Mouse (Mus musculus): Measurements from ENCODE around the gene Naaladl1.

Naaladl1 gene

DNA sequence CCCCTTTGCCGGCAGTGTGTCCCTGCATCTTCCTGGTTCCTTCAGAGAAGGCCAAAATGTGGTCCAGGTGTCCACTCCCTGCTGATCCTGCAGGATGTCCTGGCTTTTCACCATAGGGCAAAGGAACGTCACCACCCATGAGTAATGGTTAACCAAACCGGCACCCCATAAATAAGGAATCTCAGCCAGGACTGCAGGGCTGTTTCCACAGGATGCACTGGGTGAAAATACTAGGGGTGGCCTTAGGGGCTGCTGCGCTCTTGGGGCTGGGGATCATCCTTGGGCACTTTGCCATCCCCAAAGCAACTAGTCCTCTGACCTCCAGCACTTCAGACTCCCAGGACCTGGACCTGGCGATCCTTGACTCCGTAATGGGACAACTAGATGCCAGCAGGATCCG is at the start of gene Naaladl1:
Gene Naaladl1, plus strand, starts transcription at position 197 of the 400 bp plus-strand sequence.
- DNase-seq (ENCODE audit: low spot score in 2 of 2) = no peak

DNA sequence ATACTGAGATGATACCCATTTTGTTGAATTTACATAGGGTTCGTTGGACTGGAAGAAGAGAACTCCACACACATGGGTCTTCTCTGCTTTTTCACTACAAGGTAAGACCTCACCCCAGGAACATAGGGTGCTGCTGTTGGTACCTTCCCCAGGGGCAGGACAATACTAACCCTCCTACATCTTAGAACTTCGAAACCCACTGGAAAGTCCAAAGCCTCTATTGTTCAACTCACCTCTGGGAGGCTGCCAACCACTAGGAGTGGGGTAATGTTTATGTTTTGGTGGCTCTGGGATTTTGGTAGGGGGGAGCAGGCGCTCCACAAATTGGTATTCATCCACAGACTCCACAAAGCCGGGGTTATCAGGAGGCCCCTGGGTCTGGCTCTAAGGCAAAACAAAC is 48.9 kb upstream of the Naaladl1 start:
- no peak for DNase-seq (ENCODE audit: low spot score in 2 of 2)

DNA sequence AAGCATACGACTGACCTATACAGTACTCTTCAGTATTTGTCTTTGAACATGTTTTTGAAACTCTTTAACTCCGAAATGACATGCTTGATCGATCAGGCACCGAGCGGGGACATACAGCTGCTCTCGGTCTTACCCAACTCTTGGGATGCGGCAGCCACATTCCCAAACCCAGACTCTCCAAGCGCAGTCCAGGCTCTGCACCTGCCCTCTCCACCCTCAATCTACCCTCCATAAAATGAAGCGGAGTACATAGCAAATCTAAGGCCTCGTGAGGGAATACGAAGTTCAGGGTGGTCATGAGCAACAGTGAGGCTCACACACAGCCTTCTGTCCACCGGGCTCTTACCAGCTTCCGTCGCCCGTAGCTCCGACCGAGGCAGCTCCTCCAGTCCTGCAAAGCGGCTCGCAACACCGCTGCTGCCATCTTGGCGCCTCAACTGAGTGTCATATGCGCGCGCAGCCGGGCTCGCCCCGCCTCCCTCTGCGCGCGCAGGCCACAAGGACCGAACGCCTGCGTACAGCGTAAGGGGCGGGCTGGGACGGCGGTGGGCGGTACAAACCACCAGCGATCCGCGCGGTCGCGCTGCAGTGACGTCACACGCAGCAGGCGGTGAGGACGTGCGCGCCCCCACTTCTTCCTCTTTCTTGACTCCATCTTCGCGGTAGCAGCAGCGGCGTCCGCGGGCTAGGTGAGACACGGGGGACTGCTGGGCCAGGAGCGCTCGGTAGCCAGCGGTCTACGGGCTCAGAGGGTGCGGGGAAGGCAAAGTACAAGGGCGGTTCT is 48.1 kb upstream of the Naaladl1 start, which contains the start of the genes Mrpl49 and Fau:
Gene Mrpl49, minus strand, starts transcription at position 473 of the 784 bp plus-strand sequence.
Gene Fau, plus strand, starts transcription at position 532 of the 784 bp plus-strand sequence.
- peak; percentile 99 for DNase-seq (ENCODE audit: low spot score in 2 of 2)

DNA sequence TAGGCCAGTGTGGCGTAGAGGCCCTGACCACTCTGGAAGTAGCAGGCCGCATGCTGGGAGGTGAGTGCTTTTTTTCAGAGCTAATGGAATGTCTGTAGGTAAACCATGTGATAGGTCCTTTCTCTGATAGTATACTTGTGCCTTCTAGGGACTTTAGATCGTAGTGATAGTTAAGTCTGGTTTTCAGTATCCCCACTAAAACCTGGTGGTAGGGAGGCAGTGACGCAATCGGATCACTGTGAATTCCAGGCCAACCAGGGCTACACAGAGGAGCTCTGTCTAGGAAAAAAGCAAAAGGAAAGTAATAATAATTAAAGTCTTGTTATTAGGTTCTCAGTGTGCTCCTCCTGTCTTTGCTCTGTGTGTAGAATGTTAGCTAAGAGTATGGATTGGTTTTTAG is 47.1 kb upstream of the Naaladl1 start:
- DNase-seq (ENCODE audit: low spot score in 2 of 2) = no peak

DNA sequence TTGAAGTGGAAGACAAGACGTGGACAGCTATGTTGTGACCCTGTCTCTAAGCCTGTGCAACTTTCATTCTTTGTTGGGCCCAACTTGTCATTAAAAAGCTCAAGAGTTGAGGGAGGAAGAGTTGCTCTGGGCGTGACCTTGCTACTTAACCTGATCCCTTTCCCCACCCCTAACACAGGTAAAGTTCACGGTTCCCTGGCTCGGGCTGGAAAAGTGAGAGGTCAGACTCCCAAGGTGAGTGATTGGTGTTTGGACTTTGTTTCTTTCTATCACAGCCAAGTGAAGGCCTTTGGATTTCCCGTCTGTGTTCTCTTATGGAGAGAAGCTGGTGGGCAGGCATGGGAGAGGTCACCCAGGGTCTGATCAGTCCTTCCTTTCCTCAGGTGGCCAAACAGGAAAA is 46.6 kb upstream of the Naaladl1 start:
- DNase-seq (ENCODE audit: low spot score in 2 of 2) = no peak

DNA sequence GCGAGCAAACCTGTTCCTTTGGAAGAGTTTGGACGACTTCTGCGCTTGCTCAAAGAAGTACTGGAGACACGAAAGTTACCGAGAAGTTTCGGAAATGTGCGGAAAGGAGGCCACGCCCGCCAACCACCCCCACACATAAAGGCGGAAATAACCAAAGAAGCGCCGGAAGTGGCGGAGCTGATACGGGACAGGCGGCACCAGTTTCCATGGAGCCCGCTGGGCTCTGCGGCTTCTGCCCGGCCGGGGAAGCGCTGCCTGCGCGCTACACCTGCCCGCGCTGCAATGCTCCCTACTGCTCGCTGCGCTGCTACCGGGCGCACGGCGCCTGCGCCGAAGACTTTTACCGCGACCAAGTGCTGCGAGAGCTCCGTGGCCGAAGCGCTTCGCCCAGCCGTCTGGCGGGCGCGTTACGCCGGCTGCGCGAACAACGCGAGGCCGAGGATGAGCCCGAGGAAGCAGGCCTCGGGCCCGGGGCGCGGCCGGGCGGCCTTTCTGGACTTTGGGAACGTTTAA is 44.5 kb upstream of the Naaladl1 start, which contains the start of gene Znhit2:
Gene Znhit2, plus strand, starts transcription at position 172 of the 513 bp plus-strand sequence.
- peak; percentile 93 to 97 for DNase-seq (ENCODE audit: low spot score in 2 of 2)

DNA sequence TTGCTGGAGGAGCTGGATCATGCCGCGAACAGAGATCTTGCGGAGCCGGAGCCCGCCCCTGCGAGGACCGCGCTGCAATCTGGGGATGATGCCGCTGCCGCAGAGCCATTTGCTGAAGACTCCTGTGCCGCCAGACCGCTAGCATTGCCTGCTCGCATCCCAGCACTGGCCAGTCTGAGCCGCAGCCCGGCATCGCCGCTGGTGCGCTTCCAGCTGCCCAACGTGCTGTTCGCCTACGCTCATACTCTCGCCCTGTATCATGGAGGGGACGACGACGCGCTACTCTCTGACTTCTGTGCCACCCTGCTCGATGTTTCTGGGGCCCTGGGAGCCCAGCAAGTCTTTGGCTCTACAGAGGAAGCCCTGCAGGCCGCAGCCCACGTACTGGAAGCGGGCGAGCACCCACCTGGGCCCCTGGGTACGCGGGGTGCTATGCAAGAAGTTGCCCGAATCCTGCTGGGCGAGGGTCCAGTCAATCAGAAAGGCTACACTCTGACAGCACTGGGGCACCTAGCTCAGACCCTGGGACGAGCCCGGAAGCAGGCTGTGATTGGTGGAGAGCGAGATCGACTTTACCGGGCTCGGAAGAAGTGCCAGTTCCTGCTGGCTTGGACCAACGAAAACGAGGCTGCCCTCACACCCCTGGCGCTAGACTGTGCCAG is 43.8 kb upstream of the Naaladl1 start:
- DNase-seq (ENCODE audit: low spot score in 2 of 2) = peak; percentile 36 to 39

DNA sequence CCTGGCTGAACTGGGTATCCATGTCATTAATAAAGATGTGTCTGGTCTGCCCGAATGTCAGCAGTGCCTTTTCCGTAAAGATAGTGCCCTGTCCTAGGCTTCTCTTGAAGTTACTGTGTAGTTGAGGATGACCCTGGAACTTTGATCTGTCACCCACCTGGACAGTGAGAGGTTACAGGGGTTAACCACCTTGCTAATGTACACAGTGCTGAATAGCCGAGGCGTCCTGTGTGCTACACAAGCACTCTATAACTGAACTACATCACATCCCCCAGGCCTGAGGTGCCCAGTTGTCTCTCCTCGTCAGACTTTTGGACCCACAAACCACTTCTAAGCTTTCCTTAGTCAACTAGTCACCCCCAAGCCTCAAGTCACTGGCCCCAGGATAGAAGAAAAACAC is 43.2 kb upstream of the Naaladl1 start:
- no peak for DNase-seq (ENCODE audit: low spot score in 2 of 2)

DNA sequence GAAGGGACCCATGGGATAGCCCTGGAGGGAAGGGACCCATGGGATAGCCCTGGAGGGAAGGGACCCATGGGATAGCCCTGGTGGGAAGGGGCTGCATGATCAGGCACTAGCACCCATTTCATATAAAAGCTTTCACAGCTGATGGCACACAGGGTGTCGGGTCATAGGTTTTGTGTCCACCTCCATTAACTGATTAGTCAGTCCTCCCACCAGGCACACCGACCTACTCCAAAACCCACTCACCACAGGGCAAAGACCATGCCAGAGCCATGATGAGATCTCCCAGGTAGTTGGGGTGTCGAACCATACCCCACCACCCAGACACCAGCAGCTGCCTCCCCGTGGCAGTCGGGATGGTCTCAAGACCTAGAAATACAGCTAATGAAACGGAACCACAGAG is 42.5 kb upstream of the Naaladl1 start:
- DNase-seq (ENCODE audit: low spot score in 2 of 2) = no peak

DNA sequence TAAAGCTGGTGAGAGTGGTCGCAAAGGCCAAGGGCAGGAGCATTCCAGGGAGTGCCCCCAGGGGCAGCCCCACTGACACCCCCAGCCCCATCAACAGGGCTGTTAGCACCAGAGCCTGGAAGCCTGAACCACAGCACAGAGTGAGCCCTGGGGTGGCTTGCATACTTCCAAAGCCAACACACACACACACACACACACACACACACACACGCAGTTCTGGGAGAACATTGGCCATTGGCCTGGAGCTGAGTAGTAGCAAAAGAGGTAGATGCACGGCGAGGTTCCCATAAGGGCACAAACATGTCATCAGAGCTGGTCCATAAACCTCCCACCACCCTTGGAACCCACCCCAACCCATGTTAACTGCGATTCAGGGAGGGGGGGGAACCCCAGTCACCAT is 39.0 kb upstream of the Naaladl1 start:
- no peak for DNase-seq (ENCODE audit: low spot score in 2 of 2)

DNA sequence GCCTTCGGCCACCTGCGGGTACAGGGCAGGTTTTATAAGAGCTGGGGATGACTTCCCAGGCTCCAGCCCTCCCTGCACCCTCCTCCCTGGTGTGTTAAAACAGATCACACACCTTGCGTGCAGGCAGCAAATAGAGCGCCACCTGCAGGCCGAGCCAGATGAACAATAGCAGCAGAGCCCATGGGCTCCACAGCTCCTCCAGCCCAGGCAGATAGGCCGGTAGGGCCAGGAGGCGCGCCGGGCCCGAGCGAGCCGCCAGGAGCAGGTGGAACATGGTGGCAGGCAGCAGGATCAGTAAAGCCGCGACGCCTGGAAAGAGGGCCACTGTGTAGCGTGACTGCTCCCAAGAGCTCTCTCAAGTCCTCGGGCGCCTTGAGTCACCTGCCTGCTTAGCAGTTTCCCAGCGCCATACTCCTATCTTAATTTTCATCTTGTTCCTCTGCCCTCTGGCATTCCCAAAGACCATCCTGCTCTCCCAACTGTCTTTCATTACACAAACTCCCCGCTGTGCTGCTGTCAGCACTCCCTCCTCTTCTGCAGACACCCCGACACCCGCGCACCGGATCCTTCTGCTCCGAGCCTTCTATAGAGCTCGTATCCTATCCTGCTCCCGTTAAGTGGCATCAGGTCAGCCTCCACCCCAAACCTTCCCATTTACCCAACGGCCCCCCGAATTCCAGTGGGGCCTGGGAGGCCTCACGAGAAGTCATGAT is 38.4 kb upstream of the Naaladl1 start:
- peak; percentile 78 to 87 for DNase-seq (ENCODE audit: low spot score in 2 of 2)

DNA sequence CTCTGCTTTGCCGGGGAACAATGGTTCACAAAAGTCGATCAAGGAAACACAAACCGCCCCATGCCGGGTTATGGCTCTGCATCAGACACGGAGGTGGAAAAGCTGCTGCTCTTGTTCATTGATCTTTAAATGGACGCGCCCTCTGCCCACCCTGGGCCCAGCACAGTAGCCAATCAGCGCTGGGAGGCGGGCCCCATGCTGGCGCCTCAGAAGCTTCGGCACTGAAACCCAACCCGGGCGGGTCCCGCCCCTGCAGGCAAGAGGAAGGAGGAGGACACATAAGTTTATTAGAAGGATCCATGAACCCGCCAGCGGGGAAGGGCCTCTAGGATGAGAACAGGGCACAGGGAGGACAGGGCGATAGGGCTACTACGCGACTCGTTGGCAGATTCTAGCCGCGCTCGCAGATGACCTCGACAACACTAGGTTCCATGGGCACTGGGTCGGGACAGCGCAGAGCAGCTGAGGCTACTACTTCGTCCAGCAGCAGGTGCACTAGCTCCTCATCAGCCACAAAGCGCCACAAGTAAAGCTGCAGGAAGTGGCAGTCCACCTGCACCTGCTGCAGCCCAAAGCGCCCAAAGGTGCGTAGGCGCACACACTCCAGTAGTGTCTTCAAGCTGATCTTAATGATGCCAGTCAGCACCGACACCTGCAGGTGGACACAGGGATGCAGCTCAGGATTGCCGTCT is 37.7 kb upstream of the Naaladl1 start, which contains the start of gene Tm7sf2:
Gene Tm7sf2, minus strand, starts transcription at position 650 of the 692 bp plus-strand sequence.
- DNase-seq (ENCODE audit: low spot score in 2 of 2) = peak; percentile 77 to 87

DNA sequence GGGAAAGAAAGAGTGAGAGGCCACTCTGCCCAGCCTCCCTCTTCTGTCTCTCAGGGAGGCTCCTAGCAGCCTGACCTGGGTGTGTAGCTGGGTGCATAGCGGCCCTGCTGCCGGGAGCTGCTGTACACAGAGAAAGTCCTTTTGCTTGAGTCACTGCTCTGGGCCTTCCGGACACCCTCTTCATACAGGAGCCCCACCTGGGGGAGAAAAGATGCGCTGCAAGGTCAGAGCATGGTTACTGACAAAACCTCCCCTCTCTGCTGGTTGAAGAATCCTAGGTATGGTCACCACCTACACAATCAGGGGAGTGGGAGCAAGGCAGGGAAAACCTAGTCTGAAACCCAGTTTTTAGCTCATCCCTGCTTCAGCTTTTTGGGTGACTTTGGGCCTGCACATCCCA is 36.6 kb upstream of the Naaladl1 start:
- no peak for DNase-seq (ENCODE audit: low spot score in 2 of 2)

DNA sequence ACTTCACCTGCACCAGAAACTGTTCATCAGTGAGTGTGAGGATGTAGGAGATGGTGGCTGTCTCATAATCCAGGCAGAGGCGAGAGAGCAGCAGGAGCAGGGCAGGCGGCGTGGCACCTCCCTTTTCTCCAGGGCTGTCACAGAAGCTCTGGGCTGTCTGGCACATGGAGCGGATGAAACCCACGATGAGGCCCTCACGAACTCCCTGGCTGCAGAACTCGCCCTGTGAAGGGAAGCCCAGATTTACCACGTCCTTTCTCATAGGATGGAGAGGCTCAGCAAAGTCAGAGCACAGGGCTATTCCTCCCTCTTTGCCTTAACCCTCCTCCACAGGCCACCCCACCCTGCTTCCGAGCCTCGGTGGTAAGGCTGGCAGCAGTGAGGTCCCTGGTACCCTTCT is 35.7 kb upstream of the Naaladl1 start:
- DNase-seq (ENCODE audit: low spot score in 2 of 2) = no peak

DNA sequence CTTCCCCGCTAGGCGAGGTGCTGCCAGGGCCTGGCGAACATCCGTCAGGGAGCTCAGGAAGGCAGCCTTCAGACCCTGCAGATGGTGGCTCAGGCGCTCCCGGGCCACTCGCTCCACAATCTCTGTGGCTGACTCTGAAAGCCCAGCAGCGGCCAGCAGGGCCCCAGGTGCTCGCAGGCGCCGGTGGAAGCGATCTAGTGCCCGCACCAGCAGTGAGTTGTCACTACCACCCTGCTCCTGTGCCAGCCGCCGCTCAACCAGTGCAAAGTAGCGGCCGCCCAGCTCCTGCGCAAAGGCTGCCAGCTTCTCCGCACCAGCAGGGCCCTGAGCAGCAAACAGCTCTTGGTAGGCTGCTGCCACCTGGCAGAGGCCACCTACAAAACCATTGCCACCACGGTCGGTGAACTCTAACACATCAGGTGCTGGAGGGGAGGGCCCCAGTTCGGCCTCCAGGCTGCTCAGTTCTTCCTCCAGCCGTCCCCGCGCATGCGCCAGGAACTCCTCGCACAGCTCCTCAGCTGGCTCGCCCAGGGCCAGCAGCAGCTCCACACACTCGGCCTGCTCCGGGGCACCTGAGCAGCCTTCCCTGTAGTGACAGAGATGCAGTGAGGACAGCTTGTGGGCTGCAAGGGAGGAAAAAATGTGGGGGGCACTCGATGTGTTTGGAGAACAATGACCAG is 34.9 kb upstream of the Naaladl1 start:
- DNase-seq (ENCODE audit: low spot score in 2 of 2) = no peak

DNA sequence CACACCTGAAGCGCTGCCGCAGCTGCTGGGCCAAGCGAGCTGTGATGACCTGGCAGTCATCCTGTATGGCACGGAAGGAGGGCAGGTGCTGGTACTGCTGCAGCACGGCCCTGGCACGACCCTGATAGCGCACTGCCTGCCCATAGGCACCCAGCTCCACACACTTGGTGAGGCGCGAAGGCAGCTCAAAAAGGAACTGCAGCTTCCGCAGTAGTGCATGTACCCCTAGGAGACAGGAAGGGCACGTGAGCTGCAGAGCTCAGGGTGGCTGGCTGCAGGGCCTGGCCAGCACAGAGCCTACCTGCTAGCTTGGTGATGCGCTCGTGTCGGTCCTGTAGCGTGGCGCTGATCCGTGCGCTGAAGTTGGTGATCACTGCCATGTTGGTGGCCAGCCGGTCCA is 34.3 kb upstream of the Naaladl1 start:
- no peak for DNase-seq (ENCODE audit: low spot score in 2 of 2)

DNA sequence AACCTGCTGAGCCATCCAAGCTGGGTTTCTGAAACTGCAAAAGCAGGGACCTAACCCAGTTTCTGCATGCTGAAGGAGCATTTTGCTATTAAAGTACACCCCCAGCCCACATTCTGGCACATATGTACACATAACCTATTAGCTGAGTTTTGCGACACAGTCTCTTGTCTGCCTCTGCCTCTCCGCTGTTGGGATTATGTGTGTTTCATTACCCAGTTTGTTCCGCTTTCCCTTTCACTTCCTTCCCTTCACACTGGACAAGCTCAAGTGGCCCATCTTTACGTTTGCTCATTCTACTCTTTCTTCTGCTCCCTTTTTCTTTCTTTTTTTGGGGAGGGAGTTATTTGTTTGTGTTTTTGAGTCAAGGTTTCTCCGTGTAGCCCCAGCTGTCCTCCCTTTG is 31.7 kb upstream of the Naaladl1 start:
- no peak for DNase-seq (ENCODE audit: low spot score in 2 of 2)

DNA sequence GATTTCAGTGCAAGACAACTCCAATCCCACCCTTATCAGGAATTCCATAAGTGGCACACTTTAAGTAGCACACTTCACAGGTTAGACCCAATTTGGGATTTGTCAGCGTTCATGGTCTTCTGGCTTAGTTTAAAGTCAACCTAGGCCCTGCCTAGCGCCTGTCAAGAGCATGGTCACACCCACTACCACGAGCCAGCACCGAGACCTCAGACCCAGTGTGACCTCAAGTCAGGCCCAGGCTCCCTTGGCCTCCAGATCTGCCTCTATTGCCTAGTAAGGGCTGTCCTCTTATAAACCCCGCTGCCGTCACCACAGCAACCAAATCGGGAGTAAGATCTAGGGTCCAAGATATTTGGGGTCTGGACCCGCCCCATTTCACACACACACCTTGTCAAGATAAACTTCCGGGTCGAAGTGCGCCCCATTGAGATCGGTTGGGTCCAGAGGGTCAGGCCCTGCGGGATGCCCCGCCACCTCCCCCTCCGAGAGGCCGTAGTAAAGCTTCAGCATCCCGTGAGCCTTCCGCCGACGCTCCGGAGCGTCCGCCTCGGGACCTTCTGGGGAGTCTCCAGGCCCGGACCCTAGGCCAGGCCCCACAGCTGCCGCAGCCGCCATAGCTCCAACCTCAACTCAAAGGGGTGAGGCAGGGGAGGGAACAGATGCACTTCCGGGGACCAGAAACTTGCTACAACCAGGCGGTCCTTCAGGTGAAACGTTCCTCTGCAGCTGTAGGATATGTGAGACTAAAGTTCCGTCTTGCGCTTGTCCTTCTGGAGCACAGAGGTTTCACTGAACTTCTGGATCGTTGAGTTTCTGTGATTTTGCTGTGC is 28.8 kb upstream of the Naaladl1 start, which contains the start of gene Vps51:
Gene Vps51, minus strand, starts transcription at position 668 of the 830 bp plus-strand sequence.
- peak; percentile 89 to 93 for DNase-seq (ENCODE audit: low spot score in 2 of 2)

DNA sequence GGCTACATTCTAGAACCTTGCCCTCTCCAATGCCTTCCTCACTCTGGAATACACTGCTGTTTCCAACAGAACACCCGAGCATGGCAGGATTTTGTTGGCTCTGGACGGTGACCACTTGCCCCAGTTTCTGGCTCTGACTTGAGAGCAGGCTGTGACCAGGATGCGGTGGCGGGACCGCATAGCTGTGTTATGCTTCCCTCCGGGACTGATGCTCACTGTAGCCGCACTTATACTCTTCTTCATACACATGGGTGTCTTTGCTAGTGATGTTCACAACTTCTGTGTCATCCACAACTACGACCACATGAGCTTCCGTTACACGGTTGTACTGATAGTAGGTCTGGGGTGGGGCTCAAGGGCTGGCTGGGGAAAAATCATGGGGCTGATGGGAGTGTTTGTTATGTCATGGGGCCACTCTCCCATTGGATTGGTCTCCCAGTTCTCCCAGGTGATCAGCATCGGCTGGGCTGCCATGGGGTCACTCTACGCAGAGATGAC is 25.6 kb upstream of the Naaladl1 start, which contains the start of gene Tmem262:
Gene Tmem262, plus strand, starts transcription at position 51 of the 498 bp plus-strand sequence.
- no peak for DNase-seq (ENCODE audit: low spot score in 2 of 2)

DNA sequence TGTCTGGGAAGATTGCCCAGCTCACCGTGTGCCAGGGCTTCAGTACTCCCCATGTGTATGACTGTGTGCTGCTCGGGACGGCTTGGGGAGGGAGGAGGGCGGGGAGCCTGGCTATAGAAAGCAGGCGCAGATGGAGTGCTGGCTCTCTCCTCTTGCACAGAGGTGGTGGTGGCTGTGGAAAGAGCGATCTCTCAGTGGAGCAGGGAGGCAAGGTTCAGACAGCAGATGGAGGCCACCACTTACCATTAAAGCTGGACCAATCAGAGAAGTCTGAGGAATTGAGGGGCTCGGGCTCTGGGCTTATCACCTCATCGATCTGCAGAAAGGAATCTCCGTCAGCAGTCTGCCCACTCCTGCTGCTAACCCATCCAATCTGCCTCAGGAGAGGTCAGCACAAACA is 23.4 kb upstream of the Naaladl1 start, which contains the start of gene Gm28374:
Gene Gm28374, minus strand, starts transcription at position 101 of the 400 bp plus-strand sequence.
- DNase-seq (ENCODE audit: low spot score in 2 of 2) = no peak

Data from frontal cortex, postnatal 36 days (tissue).